Mouse (Mus musculus): ENCODE measurements around the gene Fnbp1l. TPM values are rescaled to one million over a fixed set of nuclear protein-coding genes. Genes with fewer than 3 reads are reported as not detected.
A peak's percentile ranks its signal among the peaks of the same experiment; 100 is the strongest.

The Fnbp1l gene
- polyA plus RNA-seq, 2 experiments: 2.4 to 4.8 TPM

DNA sequence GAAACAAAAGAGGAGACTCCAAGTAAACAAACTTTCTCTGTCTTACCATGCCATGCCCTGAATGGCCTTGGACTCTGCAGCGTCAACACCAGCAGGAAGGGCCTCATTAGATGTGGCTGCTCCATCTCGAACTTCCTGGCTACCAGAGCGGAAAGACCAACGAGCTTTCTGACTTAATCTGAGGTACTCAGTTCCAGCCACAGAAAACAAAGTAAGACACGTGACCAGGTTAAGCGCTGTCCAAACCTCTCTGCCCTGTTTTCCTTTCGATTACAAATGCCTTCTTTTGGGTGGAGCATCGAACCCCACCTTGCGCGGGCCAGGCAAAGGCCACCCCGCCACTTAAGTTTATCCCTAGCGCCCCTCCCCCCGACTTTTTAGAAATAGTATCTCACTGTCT lies 10.1 kb upstream of the Fnbp1l start:
- H3K36me3 ChIP-seq (replicated peaks; ENCODE audit: control insufficient read depth, insufficient read depth, low read depth): no peaks in the 10 kb centered on the region
- TF ChIP-seq EP300 (IDR thresholded peaks at IDR 0.05; ENCODE audit: low read depth) (no peak), CTCF (IDR thresholded peaks at IDR 0.05; ENCODE audit: low read depth) (no peak)
- peak; percentile 65 for ATAC-seq (ENCODE audit: insufficient read depth)
- H3K4me2 ChIP-seq (ENCODE audit: low read depth): peak overlapping the region; percentile 55
- no peaks in the 10 kb centered on the region for H3K9me3 ChIP-seq (ENCODE audit: control insufficient read depth, low read length)
- peak overlapping the region; percentile 29 to 40 for H3K4me3 ChIP-seq (ENCODE audit: insufficient read depth in 1 of 2, low read depth in 2 of 2, low read length in 2 of 2)
- peaks cover 0 to 8% of the 10 kb centered on the region in 2 experiments; a peak in 2 of 4 replicates for H3K4me1 ChIP-seq (replicated peaks; ENCODE audit: control insufficient read depth in 2 of 2, insufficient read depth in 2 of 2, low read length in 1 of 2)
- H3K27me3 ChIP-seq (ENCODE audit: control insufficient read depth, insufficient read depth, low read length): no peaks in the 10 kb centered on the region
- WGBS (ENCODE audit: insufficient replicate concordance): under 1% methylated on average over 13 of the region's 13 CpGs
- no peak overlapping the region for H3K27ac ChIP-seq
- H3K9ac ChIP-seq (replicated peaks): no peak overlapping the region
- no peak for DNase-seq (ENCODE audit: low read depth in 3 of 3, low spot score in 3 of 3)

GRCm38 (mm10) chr3:122628956-122629355 lies 9.4 kb upstream of the Fnbp1l start:
- no peak overlapping the region for H3K27ac ChIP-seq
- TF ChIP-seq CTCF (IDR thresholded peaks at IDR 0.05; ENCODE audit: low read depth) (no peak), EP300 (IDR thresholded peaks at IDR 0.05; ENCODE audit: low read depth) (no peak)
- H3K36me3 ChIP-seq (replicated peaks; ENCODE audit: control insufficient read depth, insufficient read depth, low read depth): no peaks in the 10 kb centered on the region
- peaks cover 0 to 8% of the 10 kb centered on the region in 2 experiments; a peak in 2 of 4 replicates for H3K4me1 ChIP-seq (replicated peaks; ENCODE audit: control insufficient read depth in 2 of 2, insufficient read depth in 2 of 2, low read length in 1 of 2)
- no peaks in the 10 kb centered on the region for H3K9me3 ChIP-seq (ENCODE audit: control insufficient read depth, low read length)
- 18% methylated on average over 3 of the region's 3 CpGs for WGBS (ENCODE audit: insufficient replicate concordance)
- H3K27me3 ChIP-seq (ENCODE audit: control insufficient read depth, insufficient read depth, low read length): no peaks in the 10 kb centered on the region
- H3K4me3 ChIP-seq (ENCODE audit: insufficient read depth in 1 of 2, low read depth in 2 of 2, low read length in 2 of 2): no peak overlapping the region
- H3K9ac ChIP-seq (replicated peaks): no peak overlapping the region
- ATAC-seq (ENCODE audit: insufficient read depth) (no peak), DNase-seq (ENCODE audit: low read depth in 3 of 3, low spot score in 3 of 3) (no peak)
- peak overlapping the region; percentile 55 for H3K4me2 ChIP-seq (ENCODE audit: low read depth)

DNA sequence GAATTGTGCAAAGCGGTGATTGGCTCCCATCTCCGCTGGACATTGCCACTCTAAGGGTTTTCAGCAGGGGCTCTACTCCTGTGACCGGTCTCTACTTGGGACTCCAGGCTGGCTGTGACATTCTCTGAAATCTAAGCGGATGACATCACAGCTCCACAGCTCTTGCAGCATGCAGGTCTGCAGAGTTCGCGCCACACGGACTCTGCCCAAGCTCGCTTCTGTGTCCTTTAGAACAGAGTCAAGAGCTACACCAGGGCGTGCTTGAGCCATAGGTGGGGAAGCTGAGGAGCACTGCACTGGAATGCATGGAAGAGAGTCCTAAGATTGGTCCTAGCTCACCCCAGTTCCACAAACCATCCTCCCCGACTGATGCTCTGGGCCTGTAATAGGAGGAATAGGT lies 9.0 kb upstream of the Fnbp1l start:
- Histone ChIP-seq H3K9ac (replicated peaks) (no peak overlapping the region), H3K36me3 (replicated peaks; ENCODE audit: control insufficient read depth, insufficient read depth, low read depth) (no peaks in the 10 kb centered on the region), H3K4me3 (ENCODE audit: insufficient read depth in 1 of 2, low read depth in 2 of 2, low read length in 2 of 2) (no peak overlapping the region), H3K27ac (no peak overlapping the region), H3K27me3 (ENCODE audit: control insufficient read depth, insufficient read depth, low read length) (no peaks in the 10 kb centered on the region), H3K9me3 (ENCODE audit: control insufficient read depth, low read length) (no peaks in the 10 kb centered on the region), H3K4me1 (replicated peaks; ENCODE audit: control insufficient read depth in 2 of 2, insufficient read depth in 2 of 2, low read length in 1 of 2) (peaks cover 0 to 8% of the 10 kb centered on the region in 2 experiments; a peak in 2 of 4 replicates), H3K4me2 (ENCODE audit: low read depth) (no peak overlapping the region)
- DNase-seq (ENCODE audit: low read depth in 3 of 3, low spot score in 3 of 3) (no peak), ATAC-seq (ENCODE audit: insufficient read depth) (no peak)
- WGBS (ENCODE audit: insufficient replicate concordance): 69% methylated on average over 10 of the region's 10 CpGs
- no peak for TF ChIP-seq CTCF (IDR thresholded peaks at IDR 0.05; ENCODE audit: low read depth)
- no peak for TF ChIP-seq EP300 (IDR thresholded peaks at IDR 0.05; ENCODE audit: low read depth)

DNA sequence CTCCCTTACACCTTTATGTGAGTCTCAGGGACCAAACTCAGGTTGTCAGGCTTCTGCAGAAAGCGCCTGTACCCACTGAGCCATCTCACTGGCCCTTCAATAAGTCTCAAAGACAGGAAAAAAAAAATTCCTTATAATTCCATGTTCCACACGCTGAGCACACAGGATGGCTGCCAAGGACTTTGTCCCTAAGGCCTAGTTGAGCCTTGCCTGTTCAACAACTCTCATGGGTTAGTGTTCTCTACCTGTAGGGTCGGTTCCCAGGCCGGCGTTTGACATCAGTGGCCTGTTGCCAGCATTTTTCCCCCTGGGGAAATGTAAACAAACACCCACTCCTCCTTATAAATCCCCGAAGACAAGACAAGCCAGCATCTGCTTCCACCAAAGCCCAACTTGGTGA lies 8.3 kb upstream of the Fnbp1l start:
- H3K4me3 ChIP-seq (ENCODE audit: insufficient read depth in 1 of 2, low read depth in 2 of 2, low read length in 2 of 2): no peak overlapping the region
- H3K9me3 ChIP-seq (ENCODE audit: control insufficient read depth, low read length): no peaks in the 10 kb centered on the region
- ATAC-seq (ENCODE audit: insufficient read depth) (no peak), DNase-seq (ENCODE audit: low read depth in 3 of 3, low spot score in 3 of 3) (no peak)
- no peaks in the 10 kb centered on the region for H3K36me3 ChIP-seq (replicated peaks; ENCODE audit: control insufficient read depth, insufficient read depth, low read depth)
- TF ChIP-seq EP300 (IDR thresholded peaks at IDR 0.05; ENCODE audit: low read depth) (no peak), CTCF (IDR thresholded peaks at IDR 0.05; ENCODE audit: low read depth) (no peak)
- no peaks in the 10 kb centered on the region for H3K27me3 ChIP-seq (ENCODE audit: control insufficient read depth, insufficient read depth, low read length)
- 80% methylated on average over 6 of the region's 6 CpGs for WGBS (ENCODE audit: insufficient replicate concordance)
- no peak overlapping the region for H3K27ac ChIP-seq
- no peak overlapping the region for H3K4me2 ChIP-seq (ENCODE audit: low read depth)
- peaks cover 0 to 8% of the 10 kb centered on the region in 2 experiments; a peak in 2 of 4 replicates for H3K4me1 ChIP-seq (replicated peaks; ENCODE audit: control insufficient read depth in 2 of 2, insufficient read depth in 2 of 2, low read length in 1 of 2)
- no peak overlapping the region for H3K9ac ChIP-seq (replicated peaks)

DNA sequence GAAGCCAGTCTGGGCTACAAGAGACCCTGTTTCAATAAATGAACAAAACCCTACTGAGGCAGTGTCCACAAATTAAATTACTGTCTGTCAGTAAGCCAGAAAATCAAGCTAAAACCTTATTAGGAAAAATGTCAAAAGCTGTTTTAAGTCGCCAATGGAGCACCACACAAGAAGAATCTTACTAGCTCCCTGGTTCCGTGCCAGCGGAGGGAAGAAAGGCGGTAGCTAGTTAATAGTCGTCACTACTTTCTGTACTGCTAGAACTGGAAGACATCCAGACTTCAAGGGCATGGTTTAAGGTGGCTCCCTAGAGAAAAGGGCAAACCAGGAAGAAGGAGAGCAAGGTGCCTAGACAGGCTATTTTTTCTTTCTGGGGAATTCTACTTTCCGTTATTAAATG lies 5.1 kb upstream of the Fnbp1l start:
- H3K9ac ChIP-seq (replicated peaks): no peak overlapping the region
- ATAC-seq (ENCODE audit: insufficient read depth) (no peak), DNase-seq (ENCODE audit: low read depth in 3 of 3, low spot score in 3 of 3) (no peak)
- no peak for TF ChIP-seq EP300 (IDR thresholded peaks at IDR 0.05; ENCODE audit: low read depth)
- TF ChIP-seq CTCF (IDR thresholded peaks at IDR 0.05; ENCODE audit: low read depth): no peak
- 62% methylated on average over 6 of the region's 6 CpGs for WGBS (ENCODE audit: insufficient replicate concordance)
- H3K36me3 ChIP-seq (replicated peaks; ENCODE audit: control insufficient read depth, insufficient read depth, low read depth): no peaks in the 10 kb centered on the region
- H3K4me1 ChIP-seq (replicated peaks; ENCODE audit: control insufficient read depth in 2 of 2, insufficient read depth in 2 of 2, low read length in 1 of 2): peaks cover 0 to 12% of the 10 kb centered on the region in 2 experiments; a peak in 2 of 4 replicates
- H3K27me3 ChIP-seq (ENCODE audit: control insufficient read depth, insufficient read depth, low read length): peaks cover 13% of the 10 kb centered on the region
- H3K4me2 ChIP-seq (ENCODE audit: low read depth): no peak overlapping the region
- no peaks in the 10 kb centered on the region for H3K9me3 ChIP-seq (ENCODE audit: control insufficient read depth, low read length)
- no peak overlapping the region for H3K27ac ChIP-seq
- H3K4me3 ChIP-seq (ENCODE audit: insufficient read depth in 1 of 2, low read depth in 2 of 2, low read length in 2 of 2): no peak overlapping the region
